Mouse (Mus musculus) kidney, postnatal 25 days (tissue): Measurements from ENCODE around the gene Mcur1.

Source experiments
- DNase-seq, 2 experiments: peaks; one replicate each; pipeline ENCODE4 v3.0.0; 2021; ENCODE audit warnings: mixed read lengths in 2 of 2

The Mcur1 gene

DNA sequence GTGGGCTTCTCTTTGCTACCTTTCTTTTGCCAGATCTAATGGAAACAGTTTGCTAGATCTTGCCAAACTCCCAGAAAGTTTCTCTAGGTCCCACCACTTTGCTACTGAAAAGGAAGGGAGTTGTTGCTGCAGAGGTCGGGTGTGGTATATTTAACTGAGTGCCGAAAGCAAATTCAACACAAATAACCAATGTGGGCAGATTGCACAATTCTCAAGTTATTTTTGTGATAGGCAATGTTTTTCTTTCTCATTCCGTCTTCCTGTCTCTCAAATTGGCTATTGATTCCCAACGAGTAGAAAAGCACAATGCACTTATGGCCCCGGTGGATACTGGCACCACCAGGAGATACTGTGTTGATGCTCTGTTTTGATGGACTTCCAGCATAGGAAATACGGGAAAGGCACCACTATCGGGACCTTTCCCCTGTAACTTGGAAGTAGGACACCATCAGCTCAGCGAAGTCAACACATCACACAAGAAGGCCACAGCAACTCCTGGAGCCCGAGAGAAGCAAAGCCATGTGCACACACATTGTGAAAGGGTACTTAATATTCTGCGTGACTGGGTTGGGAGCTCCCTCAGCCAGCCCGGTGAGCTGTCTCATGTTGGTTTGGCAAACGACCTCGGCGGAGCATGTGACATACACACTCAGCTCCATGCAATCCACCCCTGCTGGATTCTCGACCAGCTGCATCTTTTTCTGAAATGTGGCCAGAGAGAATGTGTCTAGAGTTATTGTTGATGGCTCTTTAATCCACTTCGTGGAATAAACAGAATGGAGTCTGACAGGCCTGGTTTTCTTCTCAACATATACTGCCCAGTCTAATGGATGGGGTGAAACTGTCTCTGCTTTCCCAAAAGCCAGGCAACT, 35.3 kb downstream of the Mcur1 start:
- peak in 1 of 2 experiments; percentile 19 for DNase-seq

DNA sequence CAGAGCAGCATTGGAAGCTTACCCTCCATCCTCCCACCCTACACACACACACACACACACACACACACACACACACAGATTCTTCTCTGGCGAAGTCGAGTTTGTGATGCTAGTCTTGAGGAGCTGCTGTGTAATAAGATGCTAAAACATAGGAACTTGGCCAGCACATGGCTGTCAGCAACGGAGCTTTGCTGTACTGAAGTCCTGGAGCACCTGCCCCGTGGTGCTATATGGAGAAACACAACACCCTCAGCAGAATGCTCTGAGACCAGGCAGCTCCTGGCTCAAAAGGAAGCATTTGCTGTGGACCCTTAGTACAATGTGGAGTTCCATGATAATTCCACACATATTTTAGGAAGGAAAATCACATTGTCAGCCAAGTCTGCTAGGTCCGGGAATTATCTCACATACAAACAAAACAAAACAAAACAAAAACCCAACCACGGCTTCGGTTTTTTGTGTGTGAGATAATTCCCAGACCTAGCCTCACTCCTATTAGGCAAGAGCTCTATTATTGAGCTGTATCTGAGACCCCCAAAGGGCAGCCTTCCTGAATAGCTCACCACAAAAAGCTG, 36.0 kb downstream of the Mcur1 start:
- DNase-seq = no peak

DNA sequence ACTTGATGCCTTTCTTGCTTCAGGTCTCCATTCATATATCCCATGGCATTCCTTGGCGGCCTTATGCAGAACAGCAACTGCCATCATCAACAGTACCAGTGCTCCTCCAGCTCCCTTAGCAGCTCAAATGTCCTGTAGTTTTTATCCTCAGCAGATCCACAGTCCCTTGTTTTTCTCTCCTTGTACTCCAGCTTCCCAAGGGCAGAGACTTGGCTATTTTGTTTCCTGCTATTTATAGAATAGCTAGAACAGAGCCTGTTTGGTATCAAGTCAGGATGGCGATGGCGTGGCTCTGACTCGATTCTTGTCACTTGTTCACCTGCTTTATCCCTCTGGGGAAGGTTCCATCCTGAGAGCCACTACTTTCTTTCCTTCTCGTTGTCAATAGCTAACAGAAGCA, 38.1 kb downstream of the Mcur1 start:
- no peak for DNase-seq

DNA sequence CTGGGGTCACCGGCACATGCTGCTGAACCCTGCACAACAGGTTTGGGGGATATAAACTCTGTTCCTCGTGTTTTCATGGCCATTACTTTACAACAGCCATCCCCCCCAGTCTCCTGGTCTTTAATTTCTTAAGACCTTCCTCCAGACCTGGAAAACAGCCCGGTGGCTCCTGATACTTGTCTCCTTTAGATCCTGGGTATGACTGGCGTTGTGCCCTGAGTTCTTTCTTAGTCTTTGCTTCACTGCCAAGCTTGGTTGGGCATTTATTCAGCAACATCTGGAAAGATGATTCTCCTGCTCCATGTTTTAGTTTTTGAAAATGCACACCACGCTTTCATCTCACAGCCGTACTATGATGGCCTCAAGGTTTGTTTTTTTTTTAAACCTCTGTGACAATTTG, 40.7 kb downstream of the Mcur1 start:
- no peak for DNase-seq

DNA sequence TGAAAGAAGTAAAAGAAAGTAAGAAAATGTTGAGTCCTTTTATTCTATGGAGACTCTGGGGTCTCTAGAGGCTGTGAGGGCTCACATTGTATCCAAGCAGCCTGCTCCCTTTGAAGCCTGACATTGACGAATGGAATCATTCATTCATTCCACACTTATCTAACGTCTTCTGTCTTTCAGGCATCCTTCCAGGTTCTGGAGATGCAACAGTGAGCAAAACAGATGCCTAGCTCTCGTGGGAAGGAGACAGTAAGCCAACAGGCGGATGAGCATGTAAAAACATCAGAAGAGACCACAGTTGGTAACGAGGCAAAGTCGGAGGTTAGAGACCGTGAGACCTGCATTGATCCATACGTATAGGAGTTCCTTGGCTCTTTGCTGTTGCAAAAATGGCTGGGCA, 42.6 kb downstream of the Mcur1 start:
- no peak for DNase-seq

DNA sequence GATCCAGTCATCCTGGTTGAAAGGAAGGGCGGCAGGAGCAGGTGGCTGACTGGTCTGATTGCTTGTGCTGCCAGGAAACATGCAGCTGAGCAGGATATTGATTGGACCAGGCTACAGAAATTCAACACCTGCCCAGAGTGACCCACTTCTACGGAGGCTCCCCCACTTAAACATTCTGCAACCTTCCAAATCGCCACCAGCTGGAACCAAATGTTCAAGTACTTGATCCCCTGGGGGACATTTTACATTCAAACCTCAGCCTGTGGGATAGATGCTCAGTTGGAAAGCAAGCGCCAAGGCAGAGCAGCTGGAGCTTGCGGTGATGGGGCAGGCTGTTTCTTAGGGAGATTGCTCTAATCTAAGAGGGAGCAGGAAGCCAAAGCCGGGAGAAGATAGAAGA, 43.1 kb downstream of the Mcur1 start:
- DNase-seq = no peak

DNA sequence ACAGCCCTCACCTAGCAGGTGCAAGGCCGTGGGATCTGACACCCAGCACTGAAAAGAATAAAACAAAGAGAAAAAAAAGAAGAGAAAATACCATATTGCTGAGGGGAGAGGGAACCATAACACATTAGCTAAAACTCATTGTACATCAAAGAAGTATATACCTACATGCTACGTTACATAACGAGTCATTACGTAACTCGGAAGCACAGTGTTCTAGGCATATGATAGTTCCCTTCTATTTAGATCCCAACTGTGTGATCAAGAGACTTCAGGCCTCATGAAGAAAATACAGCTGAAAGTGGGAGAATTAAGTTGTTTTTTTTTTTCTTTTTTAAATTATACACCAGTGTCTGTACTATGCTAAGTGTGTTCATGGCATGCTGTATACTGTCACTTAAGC, 43.9 kb downstream of the Mcur1 start:
- DNase-seq = no peak

DNA sequence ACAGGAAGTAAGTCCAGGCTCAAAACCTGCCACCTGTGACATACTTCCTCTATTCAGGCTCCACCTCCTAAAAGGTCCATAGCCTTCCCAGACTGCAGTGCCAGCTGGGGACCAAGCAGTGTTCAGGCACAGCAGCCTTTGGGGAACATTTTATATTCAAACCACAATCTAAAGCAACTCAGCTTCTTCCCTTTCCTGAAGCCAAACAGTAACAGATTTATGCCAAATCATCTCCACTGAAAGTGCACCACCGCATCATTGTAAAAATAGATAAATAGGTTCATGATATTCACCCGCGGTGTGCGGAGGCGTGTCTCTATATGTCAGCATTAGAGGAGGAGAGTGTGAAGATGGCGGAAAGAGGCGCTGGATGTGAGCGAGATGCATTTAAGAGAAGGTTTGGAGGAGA, 45.0 kb downstream of the Mcur1 start:
- DNase-seq = no peak

DNA sequence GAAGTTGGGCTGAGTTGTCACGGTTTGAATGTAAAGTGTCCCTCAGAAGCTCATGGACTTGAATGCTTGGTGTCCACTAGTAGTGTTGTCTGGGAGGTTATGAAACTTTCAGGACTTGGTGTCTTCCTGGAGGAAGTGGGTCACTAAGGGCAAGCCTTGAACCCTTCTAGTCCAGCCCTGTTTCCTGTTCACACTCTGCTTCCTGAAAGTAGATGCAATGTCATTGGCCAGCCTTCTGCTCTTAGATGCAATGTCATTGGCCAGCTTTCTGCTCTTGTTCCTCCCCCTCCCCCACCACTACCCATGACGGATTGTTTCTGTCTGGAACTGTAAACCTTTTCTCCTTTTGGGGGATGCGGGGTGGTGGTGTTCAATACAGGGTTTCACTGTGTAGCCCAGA, 47.3 kb downstream of the Mcur1 start:
- DNase-seq = no peak

DNA sequence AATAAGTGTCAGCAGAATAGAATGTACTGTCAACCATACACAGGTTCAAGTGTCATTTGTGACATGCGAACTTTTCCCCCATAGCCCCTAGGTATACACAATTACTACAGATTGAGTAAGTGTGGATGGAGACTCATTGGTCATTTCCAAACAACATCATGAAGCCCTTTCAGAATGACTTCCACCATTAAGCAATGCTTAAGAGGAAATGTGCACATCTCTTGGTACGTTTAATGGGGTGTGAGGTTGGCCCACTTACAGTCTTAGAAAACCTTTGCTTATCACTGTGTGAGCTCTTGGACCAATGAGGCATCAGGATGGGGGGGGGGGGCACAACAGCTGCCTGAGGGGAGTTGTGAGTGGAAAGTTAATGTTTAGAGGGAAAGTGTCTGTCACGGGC, 54.2 kb downstream of the Mcur1 start:
- no peak for DNase-seq

DNA sequence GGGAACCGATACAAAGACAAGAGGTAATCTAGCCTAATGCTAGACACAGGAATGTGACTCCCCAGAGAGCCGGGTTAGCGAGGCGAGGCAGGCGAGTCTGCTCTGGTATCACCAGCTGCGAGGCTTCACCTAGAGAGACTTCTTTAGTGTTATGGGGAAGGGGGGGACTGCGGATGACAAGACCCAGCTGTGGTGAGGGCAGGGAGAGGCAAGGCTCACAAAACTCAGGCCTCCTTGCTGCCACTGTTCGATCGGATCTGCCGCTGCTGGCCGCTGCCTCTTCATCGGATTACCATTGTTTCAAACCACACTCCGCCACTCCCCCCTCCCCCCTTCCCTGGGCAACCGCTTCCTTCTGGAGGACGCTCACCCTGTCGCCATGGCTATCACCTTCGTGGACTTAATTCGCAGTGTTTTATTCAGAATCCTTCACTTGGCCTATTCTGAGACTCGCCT, 56.6 kb downstream of the Mcur1 start:
- DNase-seq = peak; percentile 50 to 68

DNA sequence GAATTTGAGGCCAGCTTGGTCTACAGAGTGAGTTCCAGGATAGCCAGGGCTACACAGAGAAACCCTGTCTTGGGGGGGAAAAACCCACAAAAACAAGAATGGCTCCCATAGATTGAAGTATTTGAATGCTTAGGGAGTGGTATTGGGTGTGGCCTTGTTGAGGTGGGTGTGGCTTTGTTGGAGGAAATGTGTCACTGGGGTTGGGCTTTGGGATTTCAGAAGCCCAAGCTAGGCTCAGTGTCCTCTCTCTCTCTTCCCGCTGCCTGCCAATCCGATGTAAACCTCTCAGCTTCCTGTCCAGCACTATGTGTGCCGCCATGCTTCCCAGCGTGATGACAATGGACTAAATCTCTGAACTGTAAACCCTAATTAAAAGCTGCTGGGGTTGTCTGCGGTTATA, 58.4 kb downstream of the Mcur1 start:
- no peak for DNase-seq

DNA sequence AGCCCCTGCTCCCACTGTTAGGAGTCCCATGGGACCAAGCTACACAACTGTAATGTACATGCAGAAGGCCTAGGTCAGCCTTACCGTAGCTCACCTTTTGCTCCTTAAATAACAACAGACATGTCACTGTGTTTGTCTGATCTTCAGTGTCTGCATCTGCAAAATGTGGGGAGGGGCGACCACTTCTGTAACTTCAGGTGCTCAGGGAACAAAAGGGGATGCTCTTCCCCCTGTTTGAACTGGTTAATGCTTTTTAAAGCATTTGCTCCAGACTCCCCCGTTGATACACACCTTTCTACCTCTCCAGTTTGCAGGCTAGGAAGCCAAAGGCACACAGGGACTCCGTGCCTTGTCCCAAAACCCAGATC, 59.5 kb downstream of the Mcur1 start:
- no peak for DNase-seq

DNA sequence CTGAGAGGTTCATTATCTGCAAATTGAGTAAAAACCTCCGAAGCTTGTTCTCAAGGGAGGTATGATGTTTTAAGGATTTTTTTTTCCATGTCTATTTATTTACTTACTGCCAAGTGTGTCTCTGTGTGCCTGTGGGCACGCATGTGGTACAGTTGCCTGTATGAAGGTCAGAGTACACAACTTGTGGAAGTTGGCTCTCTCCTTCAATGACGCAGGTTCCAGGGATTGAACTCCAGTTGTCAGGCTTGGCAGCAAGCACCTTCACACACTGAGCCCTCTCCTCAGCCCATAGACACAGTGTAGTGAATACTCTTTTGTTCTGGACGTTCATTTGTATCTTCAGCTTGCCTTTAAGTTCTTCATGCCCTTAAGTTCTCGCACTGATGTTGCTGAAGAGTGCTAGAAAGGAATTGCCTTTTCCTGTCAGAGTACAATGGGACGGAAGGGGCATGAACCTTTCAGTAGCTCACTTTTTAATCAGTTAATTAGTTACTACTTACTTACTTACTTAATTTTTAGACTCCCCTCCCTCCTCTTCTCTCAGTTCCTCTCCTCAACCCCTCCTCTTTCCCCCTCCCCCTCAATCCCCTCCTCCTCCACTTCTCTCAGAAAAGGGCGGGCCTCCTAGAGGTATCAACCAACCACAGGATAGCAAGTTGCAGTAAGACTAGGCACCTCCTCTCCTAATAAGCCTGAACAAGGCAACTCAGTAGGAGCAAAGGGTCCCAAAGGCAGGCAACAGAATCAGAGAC, 60.1 kb downstream of the Mcur1 start:
- no peak for DNase-seq

DNA sequence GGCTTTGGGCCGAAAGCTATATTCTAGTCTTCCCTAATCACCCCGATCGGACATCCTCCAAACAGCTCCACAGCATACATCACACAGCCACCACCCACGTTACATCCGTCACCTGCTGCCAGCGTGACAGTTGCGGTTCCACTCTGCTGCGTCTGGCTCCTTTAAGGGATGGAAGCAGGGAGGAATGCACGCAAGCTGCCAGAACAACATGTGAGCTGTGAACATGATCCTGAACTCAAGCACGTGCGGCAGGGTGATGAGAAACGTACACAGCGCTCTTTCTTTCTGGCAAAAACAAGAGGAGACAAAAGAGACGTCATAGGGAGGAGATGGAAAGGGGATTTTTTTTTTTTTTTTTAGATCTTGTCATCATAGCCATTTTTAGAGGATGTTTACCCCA, 61.1 kb downstream of the Mcur1 start:
- DNase-seq = peak; percentile 57 to 79

DNA sequence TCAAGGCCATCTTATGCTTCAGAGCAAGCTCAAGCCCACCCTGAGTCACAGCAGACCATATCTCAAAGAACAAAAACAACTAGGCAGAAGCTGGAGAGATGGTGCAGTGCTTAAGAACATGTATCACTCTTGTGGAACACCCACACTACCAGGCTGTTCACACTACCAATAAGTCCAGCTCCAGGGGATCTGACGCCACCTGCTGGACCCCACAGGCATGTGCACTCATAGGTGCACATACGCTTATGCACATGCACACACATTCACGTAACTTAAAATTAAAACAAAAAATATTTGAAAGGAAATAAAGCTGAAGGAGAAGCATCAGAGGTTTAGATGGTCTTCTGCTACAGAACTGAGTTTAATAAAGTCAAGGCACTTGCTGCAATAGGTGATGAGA, 62.2 kb downstream of the Mcur1 start:
- DNase-seq = no peak

DNA sequence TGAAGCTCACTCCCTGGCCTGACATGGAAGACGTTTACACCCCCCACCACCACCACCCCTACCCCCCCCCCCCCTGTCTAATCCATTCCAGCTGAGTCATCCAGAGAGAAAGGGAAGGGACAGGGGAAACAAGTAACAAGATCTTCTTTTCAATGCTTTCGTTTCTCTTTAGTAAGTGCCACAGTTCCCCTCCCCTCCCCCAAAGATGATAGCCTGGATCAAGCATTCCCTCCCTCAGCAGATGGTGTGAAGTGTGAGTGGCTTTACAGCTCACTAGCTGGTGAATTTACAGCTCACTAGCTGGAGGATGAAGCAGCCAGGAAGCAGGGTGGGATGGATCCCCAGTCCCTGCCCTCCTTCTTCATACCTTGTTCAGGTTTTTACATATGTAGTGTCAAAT, 63.3 kb downstream of the Mcur1 start:
- DNase-seq = no peak

DNA sequence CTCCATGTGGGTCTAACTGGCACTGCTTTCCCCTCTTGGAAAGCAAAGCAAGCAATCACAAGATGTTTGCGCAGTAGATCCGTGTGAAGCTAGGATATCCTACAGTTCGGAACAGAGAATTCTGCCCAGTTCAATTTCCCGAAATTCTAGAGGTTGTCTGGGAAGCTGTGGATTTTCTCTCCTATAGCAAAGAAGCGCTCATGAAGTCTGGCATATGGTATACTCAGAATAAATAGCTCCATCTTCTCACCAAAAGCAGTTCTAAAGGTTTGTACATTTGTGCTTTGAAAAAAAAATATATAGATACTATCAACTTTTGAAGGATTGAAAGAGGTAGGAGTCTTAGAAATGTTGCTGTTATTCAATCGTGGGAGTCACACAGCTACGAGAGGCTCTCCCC, 64.3 kb downstream of the Mcur1 start:
- no peak for DNase-seq

DNA sequence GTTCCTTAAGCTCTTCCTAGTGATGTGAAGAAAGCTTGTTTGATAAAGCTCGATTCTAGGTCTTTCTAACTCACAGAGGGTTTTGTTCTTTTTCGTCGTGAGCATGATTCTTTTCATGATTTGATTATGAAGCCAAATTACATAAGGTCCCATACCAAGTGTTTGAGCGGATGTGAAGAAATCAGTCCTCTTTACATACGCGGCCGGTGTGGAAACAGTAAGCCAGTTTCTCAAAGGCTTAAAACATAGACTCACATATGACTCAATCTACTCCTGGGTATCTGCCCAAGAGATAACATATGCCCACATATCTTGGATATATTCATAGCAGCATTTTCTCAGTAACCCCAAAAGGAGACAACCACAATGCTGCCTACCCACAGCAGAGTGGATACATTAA, 66.3 kb downstream of the Mcur1 start:
- DNase-seq = no peak

DNA sequence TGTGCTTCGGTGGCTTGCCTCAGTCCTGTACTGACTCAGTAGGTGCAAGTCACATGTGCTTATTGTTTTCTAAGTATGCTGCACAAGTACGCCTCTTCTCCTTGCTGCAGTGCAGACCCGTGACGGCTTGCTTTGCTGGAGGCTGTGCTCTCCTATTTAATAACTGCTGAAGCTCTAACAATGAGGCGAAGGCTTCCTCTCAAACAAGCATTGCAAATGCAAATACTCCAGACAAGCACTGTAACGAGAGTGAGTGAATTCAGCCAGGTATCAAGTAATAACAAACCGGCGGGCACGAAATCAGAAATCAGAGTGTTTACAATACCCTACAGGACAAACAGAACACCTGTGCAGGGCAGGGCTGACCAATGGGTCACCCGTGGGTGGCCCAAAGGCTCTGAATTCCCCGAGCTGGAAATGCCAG, 66.9 kb downstream of the Mcur1 start:
- DNase-seq = no peak
